Mouse (Mus musculus) small intestine, adult 2 months (tissue): ENCODE data around the gene Zyg11b.

Experiments used
- CTCF ChIP-seq: fragments of 200-500 bp; IDR thresholded peaks from 2 replicates; pipeline ENCODE4 v1.5.1; 2012; ENCODE audit warnings: low read depth, mild to moderate bottlenecking, control low read depth, inconsistent platforms, low read length, moderate library complexity, mixed read lengths; ENCODE audit not compliant: insufficient replicate concordance, insufficient read length; ENCODE audit errors: extremely low read depth
- POLR2A ChIP-seq: fragments of 200-500 bp; IDR thresholded peaks from 2 replicates; pipeline ENCODE4 v1.6.1; 2012; ENCODE audit warnings: low read depth, mild to moderate bottlenecking, control low read depth, inconsistent platforms, low read length, moderate library complexity

DNA sequence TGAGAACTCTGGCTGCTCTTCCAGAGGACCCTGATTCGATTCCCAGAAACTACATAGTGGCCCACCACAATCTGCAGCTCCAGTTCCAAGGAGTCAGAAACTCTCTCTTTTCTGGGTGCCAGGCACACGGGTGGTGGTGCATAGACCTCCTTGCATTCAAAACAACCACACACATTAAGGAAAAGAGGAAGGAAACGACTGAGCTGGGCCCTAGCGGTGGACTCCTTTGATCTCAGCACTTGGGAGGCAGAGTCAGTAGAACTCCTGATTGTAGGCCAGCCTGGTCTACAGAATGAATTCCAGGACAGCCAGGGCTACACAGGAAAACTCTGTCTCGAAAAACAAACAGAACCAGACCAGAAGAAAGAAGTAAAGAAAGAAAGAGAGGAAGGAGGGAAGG lies 22.7 kb upstream of the Zyg11b start:
- TF ChIP-seq CTCF (no peak), POLR2A (no peak)
